Mouse (Mus musculus): ENCODE measurements around the gene Med12.

The Med12 gene

GRCm38 (mm10) chrX:101299473-101300426, 25.9 kb downstream of the Med12 start:
- CTCF ChIA-PET: no interaction called here

- CTCF ChIA-PET: no interaction called here
Measured at GRCm38 (mm10) chrX:101300427-101301030, 26.7 kb downstream of the Med12 start.

GRCm38 (mm10) chrX:101301654-101302053, 27.8 kb downstream of the Med12 start:
- CTCF ChIA-PET: no interaction called here

GRCm38 (mm10) chrX:101304646-101305045, 30.8 kb downstream of the Med12 start:
- CTCF ChIA-PET: no interaction called here

GRCm38 (mm10) chrX:101309299-101309698, 35.5 kb downstream of the Med12 start:
- CTCF ChIA-PET: no interaction called here

GRCm38 (mm10) chrX:101313625-101314359, 40.0 kb downstream of the Med12 start:
- CTCF ChIA-PET: no interaction called here

GRCm38 (mm10) chrX:101319775-101320174, 45.9 kb downstream of the Med12 start:
- CTCF ChIA-PET: no interaction called here

GRCm38 (mm10) chrX:101325989-101326899, 52.4 kb downstream of the Med12 start:
- CTCF ChIA-PET: interaction anchor here (1.3 kb wide), 1 partner anchor 194 kb away, joined by 4 read pairs; no protein-coding TSS in a partner anchor

- CTCF ChIA-PET: interaction anchor here (0.7 kb wide), 3 partner anchors 54 to 598 kb away, joined by 3 to 5 read pairs (median 4); no protein-coding TSS in a partner anchor
Measured at GRCm38 (mm10) chrX:101329372-101330028, 55.7 kb downstream of the Med12 start.

GRCm38 (mm10) chrX:101332031-101332374, 58.2 kb downstream of the Med12 start:
- CTCF ChIA-PET: interaction anchor here (0.6 kb wide), 1 partner anchor 260 kb away, joined by 3 read pairs; no protein-coding TSS in a partner anchor

- CTCF ChIA-PET: interaction anchor here (0.6 kb wide), 3 partner anchors 75 to 261 kb away, joined by 3 to 6 read pairs (median 3); no protein-coding TSS in a partner anchor
Measured at GRCm38 (mm10) chrX:101332375-101333211, 58.8 kb downstream of the Med12 start.

- CTCF ChIA-PET: no interaction called here
Measured at GRCm38 (mm10) chrX:101334606-101335005, 60.8 kb downstream of the Med12 start.

- CTCF ChIA-PET: no interaction called here
Measured at GRCm38 (mm10) chrX:101338666-101339065, 64.8 kb downstream of the Med12 start.

GRCm38 (mm10) chrX:101342837-101343236, 69.0 kb downstream of the Med12 start:
- CTCF ChIA-PET: interaction anchor here (0.8 kb wide), 1 partner anchor 25 kb away, joined by 4 read pairs; no protein-coding TSS in a partner anchor

GRCm38 (mm10) chrX:101345456-101345855, 71.6 kb downstream of the Med12 start:
- CTCF ChIA-PET: no interaction called here

- CTCF ChIA-PET: no interaction called here
Measured at GRCm38 (mm10) chrX:101346475-101346874, 72.6 kb downstream of the Med12 start.

Data from spleen, embryonic (tissue).